Mouse (Mus musculus): Measurements from ENCODE around the gene Wdr74. TPM values are rescaled to one million over a fixed set of nuclear protein-coding genes. Genes with fewer than 3 reads are reported as not detected.

Wdr74 gene
- total and polyA plus RNA-seq, 3 experiments = 208 to 803 (median 208) TPM

GRCm38 (mm10) chr19:8722907-8723573 is 12.6 kb upstream of the Wdr74 start, which contains the start of gene Slc3a2 (continued):
- TF ChIP-seq TAL1 (IDR thresholded peaks at IDR 0.05; ENCODE audit: low read length) = no peak; the same call in 1 of the 2 replicates
- TF ChIP-seq USF1 (IDR thresholded peaks at IDR 0.05; ENCODE audit: low read depth, low read length) = no peak
- TF ChIP-seq POLR2A (IDR thresholded peaks at IDR 0.05; ENCODE audit: control insufficient read depth in 1 of 2, insufficient read depth in 1 of 2, low read depth in 1 of 2, low read length in 2 of 2, poor library complexity in 1 of 2) = peak; percentile 88 to 99

GRCm38 (mm10) chr19:8723574-8724346 is 11.9 kb upstream of the Wdr74 start:
- Histone ChIP-seq H3K27ac (ENCODE audit: control insufficient read depth, low read depth, low read length) (peak overlapping the region; percentile 97), H3K4me1 (ENCODE audit: control insufficient read depth in 1 of 2, insufficient read depth in 2 of 2, low read length in 2 of 2) (peaks cover 0 to 7% of the 10 kb centered on the region in 2 experiments; a peak in 1 of 4 replicates), H3K9me3 (replicated peaks; ENCODE audit: insufficient read depth, low read length) (no peaks in the 10 kb centered on the region), H3K79me2 (ENCODE audit: control insufficient read depth, insufficient read depth, low read length, poor library complexity) (peaks cover 36% of the 10 kb centered on the region), H3K4me3 (ENCODE audit: control insufficient read depth in 1 of 2, insufficient read depth in 1 of 2, low read depth in 2 of 2, low read length in 2 of 2) (peak overlapping the region; percentile 59 to 95), H3K36me3 (ENCODE audit: control insufficient read depth in 1 of 2, insufficient read depth in 2 of 2, low read length in 2 of 2) (peaks cover 12 to 22% of the 10 kb centered on the region in 2 experiments), H3K27me3 (ENCODE audit: control insufficient read depth in 1 of 2, insufficient read depth in 2 of 2, low read length in 2 of 2) (no peaks in the 10 kb centered on the region), H3K9ac (ENCODE audit: control insufficient read depth, low read depth, low read length, poor library complexity, severe bottlenecking) (peak overlapping the region; percentile 97)
- TF ChIP-seq JUND (IDR thresholded peaks at IDR 0.05; ENCODE audit: low read depth, low read length) = no peak
- TF ChIP-seq SMC3 (IDR thresholded peaks at IDR 0.05; ENCODE audit: low read depth, low read length) = no peak
- TF ChIP-seq POLR2AphosphoS2 (IDR thresholded peaks at IDR 0.05; ENCODE audit: low read length) = peak; percentile 96
- no peak for TF ChIP-seq EP300 (IDR thresholded peaks at IDR 0.05; ENCODE audit: low read depth in 1 of 2, low read length in 2 of 2)
- TF ChIP-seq USF1 (IDR thresholded peaks at IDR 0.05; ENCODE audit: low read depth, low read length) = no peak
- TF ChIP-seq POLR2AphosphoS5 (IDR thresholded peaks at IDR 0.05; ENCODE audit: borderline replicate concordance, low read depth, low read length) = peak; percentile 26; the same call in 1 of the 2 replicates
- peak; percentile 84 for TF ChIP-seq ZMIZ1 (IDR thresholded peaks at IDR 0.05; ENCODE audit: low read depth, low read length)
- TF ChIP-seq MAZ (IDR thresholded peaks at IDR 0.05; ENCODE audit: low read depth, low read length) = no peak
- peak; percentile 99 for TF ChIP-seq CHD1 (IDR thresholded peaks at IDR 0.05; ENCODE audit: low read depth, low read length)
- peak; percentile 29 to 59; a peak in 3 of 4 replicates for TF ChIP-seq POLR2A (IDR thresholded peaks at IDR 0.05; ENCODE audit: control insufficient read depth in 1 of 2, insufficient read depth in 1 of 2, low read depth in 1 of 2, low read length in 2 of 2, poor library complexity in 1 of 2)
- no peak; the same call in 1 of the 2 replicates for TF ChIP-seq MXI1 (IDR thresholded peaks at IDR 0.05; ENCODE audit: low read depth, low read length)
- TF ChIP-seq NRF1 (IDR thresholded peaks at IDR 0.05; ENCODE audit: insufficient read depth, low read depth, low read length, poor library complexity, severe bottlenecking) = no peak
- no peak for TF ChIP-seq TCF12 (IDR thresholded peaks at IDR 0.05; ENCODE audit: low read depth, low read length)
- peak; percentile 55 for TF ChIP-seq KAT2A (conservative IDR thresholded peaks at IDR 0.05; ENCODE audit: low read depth, low read length)
- TF ChIP-seq ZNF384 (IDR thresholded peaks at IDR 0.05; ENCODE audit: low read depth, low read length) = no peak
- TF ChIP-seq CTCF (IDR thresholded peaks at IDR 0.05 in 2 of 3, conservative IDR thresholded peaks at IDR 0.05 in 1 of 3; ENCODE audit: control insufficient read depth in 1 of 3, insufficient read depth in 1 of 3, low read depth in 2 of 3, low read length in 3 of 3, poor library complexity in 1 of 3, severe bottlenecking in 1 of 3) = no peak
- TF ChIP-seq E2F4 (IDR thresholded peaks at IDR 0.05; ENCODE audit: borderline replicate concordance, low read depth, low read length) = no peak
- TF ChIP-seq SIN3A (IDR thresholded peaks at IDR 0.05; ENCODE audit: low read length) = peak; percentile 67
- DNase-seq (ENCODE audit: low read depth, low spot score) = peak; percentile 69
